Mouse (Mus musculus): ENCODE data around the gene Vmn1r122.
"Not testable (repeated sequence)": the region's sequence is repeated elsewhere in the genome, so short reads cannot be mapped to it uniquely, and the experiment has no call there.

Gene Vmn1r122

GRCm38 (mm10) chr7:21134028-21134427 is at the start of gene Vmn1r122:
Vmn1r122 (minus strand) TSS chr7:21134128.
- TF ChIP-seq GATA4 (IDR thresholded peaks at IDR 0.05; ENCODE audit: insufficient replicate concordance, low read length), result not testable (repeated sequence)

- not testable (repeated sequence) for TF ChIP-seq GATA4 (IDR thresholded peaks at IDR 0.05; ENCODE audit: insufficient replicate concordance, low read length)
Observed at GRCm38 (mm10) chr7:21161885-21162284, 28.0 kb upstream of the Vmn1r122 start, which contains the start of gene Vmn1r123. Vmn1r123 (plus strand) TSS chr7:21162185.

GRCm38 (mm10) chr7:21098413-21098812 is 35.5 kb downstream of the Vmn1r122 start, which contains the start of gene Vmn1r121:
Vmn1r121 (minus strand) TSS chr7:21098513.
- not testable (repeated sequence) for TF ChIP-seq GATA4 (IDR thresholded peaks at IDR 0.05; ENCODE audit: insufficient replicate concordance, low read length)

Data from liver, adult (tissue).